Mouse (Mus musculus) heart, postnatal 14 days (tissue): ENCODE measurements around the gene Sf3b4. TPM values are rescaled to one million over a fixed set of nuclear protein-coding genes. Genes with fewer than 3 reads are reported as not detected.

ENCODE experiments used
- DNase-seq, 2 experiments: peaks; one replicate each; pipeline ENCODE4 v3.0.0; 2021 to 2022
- intact Hi-C: fragments of 180-260 bp; cut with DNase I; formaldehyde crosslinking; loops from one replicate; pipeline ENCODE4 v1.15.1; 2025
- long read RNA-seq, 2 experiments: library from polyadenylated mRNA; stranded (forward); transcript quantifications; one replicate each; pipeline ENCODE4 v2.0.0; 2021
- total RNA-seq, 2 experiments: library from RNA; stranded (reverse); gene quantifications; 2 replicates each; pipeline ENCODE4 v1.2.3; 2021

The Sf3b4 gene
- total RNA-seq: 10 to 100 TPM; 18.3 to 22.3 TPM
- long read RNA-seq, experiment 1, transcript Sf3b4-201 (6 exons, 1,915 nt): major isoform, 42 of 46 reads
- long read RNA-seq, experiment 1, partial matches to known transcripts: 2 of 46 reads
- long read RNA-seq, experiment 1, other reads (novel, unspliced or antisense): 2 of 46 reads
- long read RNA-seq, experiment 2, transcript Sf3b4-201 (6 exons, 1,915 nt): major isoform, 25 of 27 reads
- long read RNA-seq, experiment 2, partial matches to known transcripts: 1 of 27 reads
- long read RNA-seq, experiment 2, other reads (novel, unspliced or antisense): 1 of 27 reads

- DNase-seq: peak; percentile 82 to 86
Observed at GRCm38 (mm10) chr3:96172197-96173178, at the start of gene Sf3b4. Gene Sf3b4, plus strand, starts transcription at chr3:96172332.

DNA sequence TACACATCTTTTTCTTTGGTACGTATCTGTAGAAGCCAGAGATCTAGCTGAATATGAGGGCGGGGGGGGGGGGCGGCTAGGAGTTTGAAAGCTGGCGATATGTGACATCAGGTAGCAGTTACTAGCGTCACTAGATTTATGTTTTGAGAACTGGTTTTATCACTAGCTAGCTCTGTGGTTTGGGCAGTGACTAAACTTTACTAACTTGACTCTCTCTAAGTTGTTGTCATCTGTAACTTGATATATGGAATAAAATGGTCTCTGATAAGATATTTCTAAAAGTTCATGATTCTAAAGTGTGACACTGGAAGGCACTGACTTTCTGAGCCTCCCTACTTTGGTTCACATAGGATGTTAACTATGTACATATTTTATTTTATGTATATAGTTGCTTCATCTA, 47.9 kb upstream of the Sf3b4 start:
- DNase-seq: no peak
- intact Hi-C loops: no loop called here

More at GRCm38 (mm10) chr3:96172197-96173178, at the start of gene Sf3b4:
- intact Hi-C loops: loop anchor here (2.0 kb wide), 1 partner anchor 48 kb away; the partner anchor contains the start of genes Hist2h2ac and Hist2h2be

DNA sequence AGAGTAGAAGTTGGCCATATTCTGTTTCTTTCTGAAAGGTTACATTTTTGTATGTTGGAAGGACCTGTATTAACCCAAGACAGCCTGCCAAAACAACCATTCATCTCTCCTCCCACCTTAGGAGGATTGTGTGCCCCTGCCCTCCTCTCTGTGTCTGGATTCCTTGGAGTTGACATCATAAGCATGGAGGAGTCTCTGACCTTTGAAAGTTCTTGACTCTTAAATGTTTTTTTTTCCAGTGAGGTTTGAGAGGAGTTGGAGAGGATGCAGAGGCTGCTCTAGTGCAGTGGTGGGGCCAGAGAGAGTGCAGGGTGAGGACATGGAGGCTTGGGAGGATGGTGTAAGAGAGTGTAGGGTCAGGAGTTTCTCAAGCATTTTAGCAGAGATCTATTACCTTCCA, 44.0 kb upstream of the Sf3b4 start:
- intact Hi-C loops: no loop called here
- DNase-seq: no peak

DNA sequence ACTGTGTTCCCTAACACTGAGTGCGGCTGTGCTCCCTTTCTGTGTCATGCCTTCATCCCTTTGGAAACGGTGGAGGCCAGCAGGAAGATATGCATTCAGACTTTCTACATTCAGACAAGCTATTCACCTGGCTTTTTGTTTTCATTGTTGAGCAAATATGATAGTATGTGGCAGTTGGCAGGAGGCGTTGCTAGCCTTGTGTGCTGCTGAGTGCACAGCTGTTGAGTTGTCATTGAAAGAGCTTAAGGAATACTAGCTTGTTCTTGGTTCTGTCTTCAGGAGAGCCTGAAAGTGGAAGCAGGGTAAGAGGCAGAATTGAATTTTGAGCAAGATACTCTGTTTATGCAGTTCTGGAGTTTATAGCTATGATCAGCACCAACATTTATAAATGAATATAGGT, 39.7 kb upstream of the Sf3b4 start:
- intact Hi-C loops: no loop called here
- DNase-seq: no peak

DNA sequence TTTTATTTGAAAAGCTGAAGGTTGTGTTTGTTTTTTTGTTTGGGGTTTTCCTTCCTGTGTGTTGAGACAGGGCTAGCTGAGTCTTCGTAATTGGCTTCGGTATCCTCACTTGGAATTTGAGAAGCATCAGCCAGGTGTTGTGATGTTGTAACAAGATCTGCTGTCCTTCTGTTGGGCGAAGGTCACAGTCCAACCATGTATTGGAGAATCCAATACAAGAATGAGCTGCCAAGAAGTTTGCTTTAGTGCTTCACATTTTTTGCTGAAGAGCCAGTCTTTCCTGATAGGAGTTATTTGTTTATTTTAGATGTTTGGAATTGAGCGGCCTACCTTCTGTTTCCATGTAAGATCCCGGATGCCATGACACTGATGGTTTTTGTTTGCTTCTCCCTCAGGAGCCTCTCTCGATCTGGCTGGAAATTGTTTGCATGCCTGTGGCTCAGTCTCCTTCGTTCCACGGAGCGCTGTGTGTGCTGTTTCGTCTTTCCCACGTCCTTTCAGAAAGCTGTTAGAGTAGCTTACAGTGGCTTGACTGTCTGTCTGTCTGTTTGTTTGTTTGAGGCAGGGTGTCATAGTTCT, 38.7 kb upstream of the Sf3b4 start:
- no peak for DNase-seq
- intact Hi-C loops: no loop called here

GRCm38 (mm10) chr3:96135011-96135410, 37.1 kb upstream of the Sf3b4 start:
- DNase-seq: peak in 1 of 2 experiments; percentile 25
- intact Hi-C loops: no loop called here

DNA sequence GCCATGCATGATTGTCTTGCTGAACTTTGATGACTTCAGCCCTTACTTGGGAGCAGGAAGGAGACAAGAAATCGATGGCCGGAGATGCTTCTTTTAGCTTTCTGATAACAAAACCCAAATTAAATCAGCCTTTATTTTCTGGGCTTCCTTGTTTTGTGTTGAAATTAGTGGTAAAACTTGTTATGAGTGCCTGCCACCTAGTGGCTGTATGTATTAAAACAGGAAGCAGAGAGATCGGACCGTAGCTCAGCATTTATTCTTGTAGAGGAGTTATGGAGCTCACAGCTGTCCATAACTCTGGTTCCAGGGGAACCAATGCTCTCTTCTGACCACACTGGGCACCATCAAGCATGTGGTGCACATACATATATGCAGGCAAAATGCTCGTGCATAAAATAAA, 24.2 kb upstream of the Sf3b4 start:
- peak; percentile 37 to 69 for DNase-seq
- intact Hi-C loops: loop anchor here (2.0 to 5.0 kb wide), 3 partner anchors 66 to 181 kb away; no protein-coding TSS in a partner anchor

DNA sequence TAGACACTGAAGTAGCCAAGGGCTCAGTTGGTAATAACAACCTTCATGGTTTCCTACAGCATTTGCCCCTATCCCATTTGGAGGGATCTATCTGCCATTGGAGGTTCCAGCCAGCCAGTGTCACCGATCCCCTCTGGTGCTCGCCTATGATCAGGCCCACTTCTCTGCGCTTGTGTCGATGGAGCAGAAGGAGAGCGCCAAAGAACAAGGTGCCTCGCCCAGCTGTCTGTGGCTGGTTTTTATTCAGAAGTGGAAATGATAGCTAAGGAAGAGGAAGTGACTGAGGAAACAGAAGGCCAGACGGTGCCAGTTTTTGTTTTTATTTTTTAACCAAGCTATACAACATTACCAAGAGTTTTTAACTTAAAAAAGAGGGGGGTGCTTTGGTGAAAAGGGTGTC, 20.3 kb upstream of the Sf3b4 start:
- no peak for DNase-seq
- intact Hi-C loops: no loop called here

DNA sequence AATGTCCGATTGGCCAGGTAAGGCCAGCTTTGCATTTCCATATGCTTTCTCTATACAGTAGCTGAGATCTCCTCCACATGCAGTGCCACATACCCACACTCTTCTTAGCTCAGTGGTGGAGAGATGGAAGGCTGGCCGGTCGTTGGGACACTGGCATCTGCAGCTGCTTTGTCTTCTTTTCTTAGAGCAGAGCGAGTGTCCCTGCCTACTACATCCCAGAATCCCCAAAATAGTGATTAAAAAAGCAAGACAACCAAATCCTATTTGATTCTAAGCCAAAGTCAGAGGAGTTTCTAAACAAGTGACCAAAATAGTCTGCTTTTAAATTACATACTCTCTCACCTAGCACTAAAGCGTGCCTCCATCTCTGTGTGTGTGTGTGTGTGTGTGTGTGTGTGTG, 19.5 kb upstream of the Sf3b4 start:
- intact Hi-C loops: no loop called here
- DNase-seq: no peak

GRCm38 (mm10) chr3:96155501-96155900, 16.6 kb upstream of the Sf3b4 start:
- intact Hi-C loops: no loop called here
- DNase-seq: no peak

DNA sequence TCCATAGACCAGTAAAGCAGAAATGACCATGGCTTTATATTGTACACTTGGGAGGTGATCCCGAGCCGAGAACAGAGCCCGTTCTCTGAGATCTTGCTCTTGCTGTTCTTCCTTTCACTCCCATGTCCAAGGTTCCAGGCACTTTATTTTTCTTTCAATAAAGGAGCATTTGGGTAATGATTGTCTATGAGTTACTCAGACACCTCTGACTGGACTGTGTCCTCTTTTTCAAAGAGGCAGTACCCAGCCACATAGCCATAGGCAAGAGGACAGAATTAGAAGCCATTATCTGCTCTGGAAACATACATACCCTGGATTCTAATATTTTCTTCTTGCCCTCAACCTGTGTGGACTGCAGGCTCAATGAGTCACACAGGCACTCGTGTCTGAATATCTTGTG, 12.3 kb upstream of the Sf3b4 start:
- DNase-seq: no peak
- intact Hi-C loops: no loop called here

GRCm38 (mm10) chr3:96160222-96160802, 11.8 kb upstream of the Sf3b4 start:
- peak; percentile 44 to 49 for DNase-seq
- intact Hi-C loops: no loop called here

DNA sequence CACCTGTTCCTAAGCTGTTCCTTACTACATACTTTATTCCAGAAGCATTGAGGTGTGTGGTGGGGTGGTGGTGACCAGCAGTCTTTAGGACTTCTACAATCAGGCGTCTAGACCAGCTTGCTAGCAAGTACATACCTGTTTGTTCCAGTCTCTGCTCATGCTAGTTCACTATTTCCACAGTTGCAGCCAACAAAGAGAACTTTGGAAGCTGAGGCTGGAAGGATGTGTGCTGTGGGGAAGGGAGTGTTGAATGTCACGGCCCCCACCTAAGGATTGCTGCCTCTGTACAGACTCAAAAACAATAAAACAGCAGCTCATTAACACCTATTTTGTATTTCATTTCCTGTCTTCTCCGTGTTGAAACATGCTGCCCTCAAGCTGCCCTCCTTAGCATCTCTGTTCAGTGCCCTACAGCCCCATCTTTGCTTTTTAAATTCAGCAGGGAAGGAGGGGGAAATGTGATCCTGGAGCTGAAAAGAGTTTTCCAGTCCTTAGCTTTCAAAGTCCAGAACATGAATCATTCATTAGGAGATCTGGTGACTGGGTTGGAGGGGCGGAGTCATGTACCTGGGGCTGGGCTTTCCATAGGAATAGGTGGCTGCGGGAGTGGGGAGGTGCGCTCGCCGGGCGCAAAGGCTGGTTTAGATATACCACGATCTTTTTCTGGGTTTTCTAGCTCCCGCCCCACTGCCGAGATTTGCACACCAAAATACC, 11.2 kb upstream of the Sf3b4 start:
- DNase-seq: peak; percentile 41 to 44
- intact Hi-C loops: no loop called here

GRCm38 (mm10) chr3:96161869-96162840, 10.0 kb upstream of the Sf3b4 start, which contains the start of gene Mtmr11:
Gene Mtmr11, plus strand, starts transcription at chr3:96162004.
- intact Hi-C loops: no loop called here

DNA sequence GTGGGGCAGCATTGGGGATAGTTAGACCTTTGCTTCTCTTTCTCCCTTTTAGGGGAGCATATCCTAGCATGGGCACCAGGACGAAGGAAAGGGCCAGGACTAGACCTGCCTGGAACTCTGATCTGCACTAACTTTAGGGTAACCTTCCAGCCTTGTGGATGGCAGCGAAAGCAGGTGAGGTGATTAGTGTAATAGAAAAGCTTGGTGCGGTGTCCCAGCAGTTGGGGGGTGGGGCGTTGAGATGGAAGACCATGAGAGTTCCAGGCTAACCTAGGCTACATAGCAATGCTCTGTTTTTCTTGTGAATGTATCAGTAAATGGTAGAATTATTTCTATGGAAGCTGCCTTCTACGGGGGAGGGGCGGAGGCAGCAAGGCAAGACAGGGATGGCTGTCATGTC, 9.1 kb upstream of the Sf3b4 start:
- no peak for DNase-seq
- intact Hi-C loops: no loop called here

More at GRCm38 (mm10) chr3:96161869-96162840, 10.0 kb upstream of the Sf3b4 start, which contains the start of gene Mtmr11:
- DNase-seq: peak in 1 of 2 experiments; percentile 18

DNA sequence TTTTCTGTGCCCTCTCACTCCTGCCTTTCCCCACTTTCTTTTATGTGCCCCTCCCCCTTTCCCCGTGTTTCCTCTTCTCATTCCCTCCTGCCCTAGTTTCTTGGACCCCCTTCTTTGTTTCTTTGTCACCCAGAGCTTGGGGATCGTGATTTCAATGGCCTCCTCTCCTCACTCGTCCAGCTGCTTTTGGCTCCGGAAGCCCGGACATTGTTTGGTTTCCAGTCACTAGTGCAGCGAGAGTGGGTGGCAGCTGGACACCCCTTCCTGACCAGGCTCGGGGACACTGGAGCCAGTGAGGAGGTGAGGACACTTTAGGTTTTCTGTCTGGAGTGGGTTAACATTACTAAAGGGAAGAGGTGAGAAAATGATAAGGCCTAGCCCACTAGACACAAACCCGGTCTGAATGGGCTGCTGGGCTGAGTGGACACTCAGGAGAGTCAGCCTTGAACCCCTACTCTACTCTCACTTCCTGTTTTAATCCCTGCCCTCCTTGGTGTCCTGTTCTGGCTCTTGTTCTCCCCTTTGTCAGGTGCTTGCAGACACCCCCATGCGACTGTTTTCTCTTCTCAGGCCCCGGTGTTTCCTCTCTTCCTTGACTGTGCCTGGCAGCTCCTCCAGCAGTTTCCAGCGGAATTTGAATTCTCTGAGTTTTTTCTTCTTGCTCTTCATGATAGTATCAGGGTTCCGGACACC, 3.5 kb upstream of the Sf3b4 start:
- peak in 1 of 2 experiments; percentile 21 for DNase-seq
- intact Hi-C loops: no loop called here

- DNase-seq: no peak
- intact Hi-C loops: no loop called here
Observed at GRCm38 (mm10) chr3:96170276-96170675, 1.9 kb upstream of the Sf3b4 start.

- no peak for DNase-seq
Observed at GRCm38 (mm10) chr3:96170976-96171545, 1.1 kb upstream of the Sf3b4 start.

More at GRCm38 (mm10) chr3:96170976-96171545, 1.1 kb upstream of the Sf3b4 start:
- intact Hi-C loops: no loop called here
